Mouse (Mus musculus): ENCODE measurements around the gene Spin4. TPM values are rescaled to one million over a fixed set of nuclear protein-coding genes. Genes with fewer than 3 reads are reported as not detected.

Spin4 gene
- polyA plus RNA-seq (2014; fragmentation: Nextera tagmentation; extraction: Ambion mirVana) = 8.9 and 11.4 TPM in 2 replicates

- no peaks in the 10 kb centered on the region for H3K9me3 ChIP-seq (ENCODE audit: control insufficient read depth, low read length)
- peak within 1 kb of the TSS; percentile 56 for H3K4me2 ChIP-seq (ENCODE audit: low read depth, low read length, severe bottlenecking)
- no peaks in the 10 kb centered on the region for H3K36me3 ChIP-seq (ENCODE audit: control insufficient read depth, insufficient read depth, low read length)
- peak within 1 kb of the TSS; percentile 81 for H3K27ac ChIP-seq (ENCODE audit: low read depth, low read length)
- peak within 1 kb of the TSS; percentile 46 for H3K4me3 ChIP-seq (ENCODE audit: low read depth, low read length)
- ATAC-seq (replicated peaks; ENCODE audit: low FRiP score) = peak; percentile 94
- 21% methylated on average over 30 of the region's 30 CpGs for whole genome bisulfite sequencing
- H3K4me1 ChIP-seq (replicated peaks; ENCODE audit: control insufficient read depth, insufficient read depth, low read length) = no peaks in the 10 kb centered on the region
- peak within 1 kb of the TSS; percentile 61 for H3K9ac ChIP-seq (ENCODE audit: low read length)
- peak; percentile 80 for DNase-seq (ENCODE audit: low spot score)
- H3K27me3 ChIP-seq (ENCODE audit: control insufficient read depth, insufficient read depth, low read length) = no peaks in the 10 kb centered on the region
Measured at GRCm38 (mm10) chrX:95026361-95026892, at the start of gene Spin4. TSS of gene Spin4 (minus strand) at chrX:95026682.

- no peaks in the 10 kb centered on the region for H3K36me3 ChIP-seq (ENCODE audit: control insufficient read depth, insufficient read depth, low read length)
- H3K27ac ChIP-seq (ENCODE audit: low read depth, low read length) = no peak overlapping the region
- DNase-seq (ENCODE audit: low spot score) (no peak), ATAC-seq (replicated peaks; ENCODE audit: low FRiP score) (no peak)
- H3K4me2 ChIP-seq (ENCODE audit: low read depth, low read length, severe bottlenecking) = no peak overlapping the region
- H3K27me3 ChIP-seq (ENCODE audit: control insufficient read depth, insufficient read depth, low read length) = no peaks in the 10 kb centered on the region
- H3K4me1 ChIP-seq (replicated peaks; ENCODE audit: control insufficient read depth, insufficient read depth, low read length) = no peaks in the 10 kb centered on the region
- WGBS = 60% methylated on average over 5 of the region's 5 CpGs
- no peak overlapping the region for H3K9ac ChIP-seq (ENCODE audit: low read length)
- no peaks in the 10 kb centered on the region for H3K9me3 ChIP-seq (ENCODE audit: control insufficient read depth, low read length)
- H3K4me3 ChIP-seq (ENCODE audit: low read depth, low read length) = no peak overlapping the region
Measured at GRCm38 (mm10) chrX:95027907-95028306, 1.4 kb upstream of the Spin4 start.

- DNase-seq (ENCODE audit: low spot score) (no peak), ATAC-seq (replicated peaks; ENCODE audit: low FRiP score) (peak; percentile 23; the same call in 1 of the 2 replicates)
- Histone ChIP-seq H3K4me1 (replicated peaks; ENCODE audit: control insufficient read depth, insufficient read depth, low read length) (no peaks in the 10 kb centered on the region), H3K36me3 (ENCODE audit: control insufficient read depth, insufficient read depth, low read length) (no peaks in the 10 kb centered on the region), H3K27me3 (ENCODE audit: control insufficient read depth, insufficient read depth, low read length) (no peaks in the 10 kb centered on the region), H3K27ac (ENCODE audit: low read depth, low read length) (peak overlapping the region; percentile 81), H3K4me2 (ENCODE audit: low read depth, low read length, severe bottlenecking) (peak overlapping the region; percentile 56), H3K9ac (ENCODE audit: low read length) (peak overlapping the region; percentile 61), H3K4me3 (ENCODE audit: low read depth, low read length) (peak overlapping the region; percentile 46), H3K9me3 (ENCODE audit: control insufficient read depth, low read length) (no peaks in the 10 kb centered on the region)
- WGBS = 22% methylated on average over 23 of the region's 23 CpGs
Measured at GRCm38 (mm10) chrX:95025779-95026360, 612 bp downstream of the Spin4 start.

- H3K27me3 ChIP-seq (ENCODE audit: control insufficient read depth, insufficient read depth, low read length) = no peaks in the 10 kb centered on the region
- H3K9me3 ChIP-seq (ENCODE audit: control insufficient read depth, low read length) = no peaks in the 10 kb centered on the region
- no peak overlapping the region for H3K27ac ChIP-seq (ENCODE audit: low read depth, low read length)
- no peaks in the 10 kb centered on the region for H3K36me3 ChIP-seq (ENCODE audit: control insufficient read depth, insufficient read depth, low read length)
- H3K4me1 ChIP-seq (replicated peaks; ENCODE audit: control insufficient read depth, insufficient read depth, low read length) = no peaks in the 10 kb centered on the region
- ATAC-seq (replicated peaks; ENCODE audit: low FRiP score) (no peak), DNase-seq (ENCODE audit: low spot score) (no peak)
- no peak overlapping the region for H3K4me2 ChIP-seq (ENCODE audit: low read depth, low read length, severe bottlenecking)
- H3K9ac ChIP-seq (ENCODE audit: low read length) = no peak overlapping the region
- no peak overlapping the region for H3K4me3 ChIP-seq (ENCODE audit: low read depth, low read length)
- WGBS = 23% methylated on average over 4 of the region's 4 CpGs
Measured at GRCm38 (mm10) chrX:95012033-95012432, 14.4 kb downstream of the Spin4 start.

- no peaks in the 10 kb centered on the region for H3K36me3 ChIP-seq (ENCODE audit: control insufficient read depth, insufficient read depth, low read length)
- DNase-seq (ENCODE audit: low spot score) = no peak
- H3K27me3 ChIP-seq (ENCODE audit: control insufficient read depth, insufficient read depth, low read length) = no peaks in the 10 kb centered on the region
- no peak overlapping the region for H3K4me2 ChIP-seq (ENCODE audit: low read depth, low read length, severe bottlenecking)
- no peak for ATAC-seq (replicated peaks; ENCODE audit: low FRiP score)
- no peaks in the 10 kb centered on the region; the same call in 1 of the 2 replicates for H3K9me3 ChIP-seq (ENCODE audit: control insufficient read depth, low read length)
- no peak overlapping the region for H3K9ac ChIP-seq (ENCODE audit: low read length)
- H3K4me3 ChIP-seq (ENCODE audit: low read depth, low read length) = no peak overlapping the region
- no peak overlapping the region for H3K27ac ChIP-seq (ENCODE audit: low read depth, low read length)
- no peaks in the 10 kb centered on the region for H3K4me1 ChIP-seq (replicated peaks; ENCODE audit: control insufficient read depth, insufficient read depth, low read length)
- 95% methylated on average over 11 of the region's 11 CpGs for WGBS
Measured at GRCm38 (mm10) chrX:94998845-94999244, 27.6 kb downstream of the Spin4 start.

GRCm38 (mm10) chrX:94994113-94994512, 32.4 kb downstream of the Spin4 start:
- no peak for DNase-seq (ENCODE audit: low spot score)

GRCm38 (mm10) chrX:94990903-94991302, 35.6 kb downstream of the Spin4 start:
- no peaks in the 10 kb centered on the region; the same call in 1 of the 2 replicates for H3K27me3 ChIP-seq (ENCODE audit: control insufficient read depth, insufficient read depth, low read length)
- peak overlapping the region; percentile 55 for H3K9ac ChIP-seq (ENCODE audit: low read length)
- no peaks in the 10 kb centered on the region for H3K9me3 ChIP-seq (ENCODE audit: control insufficient read depth, low read length)
- H3K4me1 ChIP-seq (replicated peaks; ENCODE audit: control insufficient read depth, insufficient read depth, low read length) = no peaks in the 10 kb centered on the region
- H3K36me3 ChIP-seq (ENCODE audit: control insufficient read depth, insufficient read depth, low read length) = no peaks in the 10 kb centered on the region
- peak overlapping the region; percentile 49; the same call in 1 of the 2 replicates for H3K4me2 ChIP-seq (ENCODE audit: low read depth, low read length, severe bottlenecking)
- ATAC-seq (replicated peaks; ENCODE audit: low FRiP score) (no peak), DNase-seq (ENCODE audit: low spot score) (no peak)
- WGBS = 74% methylated on average over 2 of the region's 2 CpGs
- no peak overlapping the region for H3K4me3 ChIP-seq (ENCODE audit: low read depth, low read length)
- no peak overlapping the region for H3K27ac ChIP-seq (ENCODE audit: low read depth, low read length)

More at GRCm38 (mm10) chrX:94994113-94994512, 32.4 kb downstream of the Spin4 start:
- no peak for ATAC-seq (replicated peaks; ENCODE audit: low FRiP score)
- H3K9ac ChIP-seq (ENCODE audit: low read length) = no peak overlapping the region
- H3K27me3 ChIP-seq (ENCODE audit: control insufficient read depth, insufficient read depth, low read length) = no peaks in the 10 kb centered on the region; the same call in 1 of the 2 replicates
- no peak overlapping the region for H3K4me3 ChIP-seq (ENCODE audit: low read depth, low read length)
- no peaks in the 10 kb centered on the region for H3K4me1 ChIP-seq (replicated peaks; ENCODE audit: control insufficient read depth, insufficient read depth, low read length)
- no peaks in the 10 kb centered on the region; the same call in 1 of the 2 replicates for H3K9me3 ChIP-seq (ENCODE audit: control insufficient read depth, low read length)
- 31% methylated on average over 3 of the region's 3 CpGs for WGBS
- H3K36me3 ChIP-seq (ENCODE audit: control insufficient read depth, insufficient read depth, low read length) = no peaks in the 10 kb centered on the region
- H3K4me2 ChIP-seq (ENCODE audit: low read depth, low read length, severe bottlenecking) = no peak overlapping the region
- H3K27ac ChIP-seq (ENCODE audit: low read depth, low read length) = no peak overlapping the region

- DNase-seq (ENCODE audit: low spot score) (peak; percentile 69), ATAC-seq (replicated peaks; ENCODE audit: low FRiP score) (peak; percentile 78)
- H3K9me3 ChIP-seq (ENCODE audit: control insufficient read depth, low read length) = no peaks in the 10 kb centered on the region
- WGBS = 22% methylated on average over 29 of the region's 29 CpGs
- H3K27me3 ChIP-seq (ENCODE audit: control insufficient read depth, insufficient read depth, low read length) = no peaks in the 10 kb centered on the region; the same call in 1 of the 2 replicates
- no peak overlapping the region for H3K27ac ChIP-seq (ENCODE audit: low read depth, low read length)
- H3K36me3 ChIP-seq (ENCODE audit: control insufficient read depth, insufficient read depth, low read length) = no peaks in the 10 kb centered on the region
- H3K9ac ChIP-seq (ENCODE audit: low read length) = peak overlapping the region; percentile 55
- H3K4me2 ChIP-seq (ENCODE audit: low read depth, low read length, severe bottlenecking) = peak overlapping the region; percentile 49
- H3K4me3 ChIP-seq (ENCODE audit: low read depth, low read length) = peak overlapping the region; percentile 19; the same call in 1 of the 2 replicates
- no peaks in the 10 kb centered on the region for H3K4me1 ChIP-seq (replicated peaks; ENCODE audit: control insufficient read depth, insufficient read depth, low read length)
Measured at GRCm38 (mm10) chrX:94990080-94990825, 36.2 kb downstream of the Spin4 start.

Data from forebrain, embryonic 11.5 days (tissue).